18 mouse cellular contexts compared by ENCODE assay signal in genomic region chr8:127089021-127089420, GRCm38 (mm10). TPM values are rescaled to one million over a fixed set of nuclear protein-coding genes. Genes with fewer than 3 reads are reported as not detected.
DNase-seq lines count a peak whose midpoint lies in the region; ATAC-seq and TF ChIP-seq lines count a peak whose summit lies in the region.
"Had no signal": no experiment of that assay in that cellular context is flagged by ENCODE, and none has a peak within 500 bp of the region (broad histone marks: within the 10 kb centered on the region; RNA-seq: fewer than 3 reads in every experiment).

No protein-coding gene starts in this region.

- DNase-seq in embryonic facial prominence, embryonic 10.5 days (ENCODE audit: low spot score): no peak
- no peak for DNase-seq in kidney, postnatal 25 days
- DNase-seq in embryonic facial prominence, embryonic 14.5 days (ENCODE audit: low spot score): no peak
- peak; percentile 34 for DNase-seq in heart, postnatal 0 days (ENCODE audit: low spot score)
- no peak for DNase-seq in cerebellum, postnatal 4 days (ENCODE audit: low spot score in 2 of 2)
- DNase-seq in forebrain, embryonic 14.5 days (ENCODE audit: low spot score): no peak
- DNase-seq: cerebellum, adult 9-11 months; lung, postnatal 36 days; right cerebral cortex, postnatal 25 days; thymus, postnatal 14 days had no signal

- WGBS in embryonic facial prominence, embryonic 13.5 days: 44% methylated on average over 8 of the region's 8 CpGs
- WGBS in embryonic facial prominence, embryonic 10.5 days: 62% methylated on average over 8 of the region's 8 CpGs
- WGBS in kidney, embryonic 15.5 days: 20% methylated on average over 8 of the region's 8 CpGs
- 40% methylated on average over 8 of the region's 8 CpGs for WGBS in embryonic facial prominence, embryonic 14.5 days
- WGBS in heart, postnatal 0 days: 37% methylated on average over 8 of the region's 8 CpGs
- 63% methylated on average over 8 of the region's 8 CpGs for WGBS in forebrain, embryonic 14.5 days

- H3K27ac ChIP-seq in embryonic facial prominence, embryonic 13.5 days: 0 out of 2 replicates have a peak overlapping the region, but pooled peaks have one; percentile 14
- no peak overlapping the region for H3K27ac ChIP-seq in embryonic facial prominence, embryonic 10.5 days (replicated peaks)
- 0 out of 2 replicates have a peak overlapping the region, but pooled peaks have one; percentile 13 for H3K27ac ChIP-seq in kidney, embryonic 15.5 days
- 0 out of 2 replicates have a peak overlapping the region, but pooled peaks have one; percentile 2 for H3K27ac ChIP-seq in embryonic facial prominence, embryonic 14.5 days (replicated peaks; ENCODE audit: low read depth, low read length)
- H3K27ac ChIP-seq in heart, postnatal 0 days (ENCODE audit: low read depth): no peak overlapping the region
- no peak overlapping the region for H3K27ac ChIP-seq in forebrain, embryonic 14.5 days (ENCODE audit: low read depth, low read length)
- H3K27ac ChIP-seq: forebrain, embryonic 15.5 days; neural tube, embryonic 12.5 days had no signal

- TF ChIP-seq EP300 in heart, postnatal 0 days (IDR thresholded peaks at IDR 0.05; ENCODE audit: low read depth): no peak

- no peaks in the 10 kb centered on the region for H3K9me3 ChIP-seq in embryonic facial prominence, embryonic 13.5 days
- H3K9me3 ChIP-seq in embryonic facial prominence, embryonic 10.5 days: no peaks in the 10 kb centered on the region
- no peaks in the 10 kb centered on the region for H3K9me3 ChIP-seq in kidney, embryonic 15.5 days (replicated peaks)
- H3K9me3 ChIP-seq in embryonic facial prominence, embryonic 14.5 days (ENCODE audit: control insufficient read depth, low read length): no peaks in the 10 kb centered on the region
- no peaks in the 10 kb centered on the region for H3K9me3 ChIP-seq in heart, postnatal 0 days (replicated peaks; ENCODE audit: control insufficient read depth, low read length)
- no peaks in the 10 kb centered on the region for H3K9me3 ChIP-seq in forebrain, embryonic 14.5 days (replicated peaks; ENCODE audit: control insufficient read depth, low read length)
- H3K9me3 ChIP-seq: forebrain, embryonic 15.5 days; neural tube, embryonic 12.5 days had no signal

- no peaks in the 10 kb centered on the region for H3K36me3 ChIP-seq in embryonic facial prominence, embryonic 13.5 days
- H3K36me3 ChIP-seq in embryonic facial prominence, embryonic 10.5 days (replicated peaks): peaks cover 7% of the 10 kb centered on the region
- no peaks in the 10 kb centered on the region for H3K36me3 ChIP-seq in kidney, embryonic 15.5 days
- H3K36me3 ChIP-seq in embryonic facial prominence, embryonic 14.5 days (ENCODE audit: control insufficient read depth, insufficient read depth, low read length): no peaks in the 10 kb centered on the region
- H3K36me3 ChIP-seq in heart, postnatal 0 days (replicated peaks; ENCODE audit: control insufficient read depth, insufficient read depth, low read length): no peaks in the 10 kb centered on the region
- no peaks in the 10 kb centered on the region for H3K36me3 ChIP-seq in forebrain, embryonic 14.5 days (ENCODE audit: control insufficient read depth, insufficient read depth, low read length)
- H3K36me3 ChIP-seq: forebrain, embryonic 15.5 days; G1E; neural tube, embryonic 12.5 days had no signal

- no peaks in the 10 kb centered on the region for H3K27me3 ChIP-seq in embryonic facial prominence, embryonic 13.5 days
- H3K27me3 ChIP-seq in embryonic facial prominence, embryonic 10.5 days (replicated peaks; ENCODE audit: low read depth, poor library complexity, severe bottlenecking): no peaks in the 10 kb centered on the region
- no peaks in the 10 kb centered on the region for H3K27me3 ChIP-seq in kidney, embryonic 15.5 days
- H3K27me3 ChIP-seq in embryonic facial prominence, embryonic 14.5 days (replicated peaks; ENCODE audit: control insufficient read depth, insufficient read depth, low read length): no peaks in the 10 kb centered on the region
- H3K27me3 ChIP-seq in heart, postnatal 0 days (ENCODE audit: control insufficient read depth, insufficient read depth, low read length): no peaks in the 10 kb centered on the region
- no peaks in the 10 kb centered on the region for H3K27me3 ChIP-seq in forebrain, embryonic 14.5 days (replicated peaks; ENCODE audit: control insufficient read depth, insufficient read depth, low read length)
- H3K27me3 ChIP-seq: forebrain, embryonic 15.5 days; neural tube, embryonic 12.5 days had no signal

- no peak overlapping the region for H3K4me2 ChIP-seq in embryonic facial prominence, embryonic 13.5 days
- no peak overlapping the region for H3K4me2 ChIP-seq in kidney, embryonic 15.5 days
- H3K4me2 ChIP-seq in embryonic facial prominence, embryonic 14.5 days (ENCODE audit: low read depth, low read length): no peak overlapping the region
- no peak overlapping the region for H3K4me2 ChIP-seq in heart, postnatal 0 days (ENCODE audit: low read depth, low read length)
- H3K4me2 ChIP-seq in forebrain, embryonic 14.5 days (ENCODE audit: low read length): no peak overlapping the region
- H3K4me2 ChIP-seq: forebrain, embryonic 15.5 days had no signal

- H3K4me1 ChIP-seq in embryonic facial prominence, embryonic 13.5 days: peaks cover 82% of the 10 kb centered on the region
- H3K4me1 ChIP-seq in embryonic facial prominence, embryonic 10.5 days: peaks cover 68% of the 10 kb centered on the region
- peaks cover 52% of the 10 kb centered on the region for H3K4me1 ChIP-seq in kidney, embryonic 15.5 days
- H3K4me1 ChIP-seq in embryonic facial prominence, embryonic 14.5 days (ENCODE audit: control insufficient read depth, insufficient read depth, low read length): peaks cover 51% of the 10 kb centered on the region
- peaks cover 27% of the 10 kb centered on the region for H3K4me1 ChIP-seq in heart, postnatal 0 days (ENCODE audit: control insufficient read depth, insufficient read depth)
- peaks cover 15% of the 10 kb centered on the region for H3K4me1 ChIP-seq in forebrain, embryonic 14.5 days (ENCODE audit: control insufficient read depth, insufficient read depth, low read length)

- no peak for TF ChIP-seq CTCF in heart, postnatal 0 days (IDR thresholded peaks at IDR 0.05; ENCODE audit: low read depth)

- no peak for ATAC-seq in embryonic facial prominence, embryonic 13.5 days (ENCODE audit: insufficient number of reproducible peaks, insufficient read depth, low FRiP score, low TSS enrichment, low read depth)
- ATAC-seq in kidney, embryonic 15.5 days (replicated peaks; ENCODE audit: low FRiP score): no peak
- no peak for ATAC-seq in embryonic facial prominence, embryonic 14.5 days (ENCODE audit: low read depth)
- ATAC-seq in heart, postnatal 0 days (ENCODE audit: insufficient read depth, low read depth): no peak
- no peak for ATAC-seq in forebrain, embryonic 14.5 days
- ATAC-seq: CD4-positive, CD25-positive, alpha-beta regulatory T cell, adult 4 months; forebrain, embryonic 15.5 days; intestine, embryonic 16.5 days had no signal

- H3K9ac ChIP-seq in embryonic facial prominence, embryonic 13.5 days: no peak overlapping the region
- H3K9ac ChIP-seq in kidney, embryonic 15.5 days: no peak overlapping the region
- no peak overlapping the region for H3K9ac ChIP-seq in embryonic facial prominence, embryonic 14.5 days (ENCODE audit: low read depth, low read length)
- H3K9ac ChIP-seq in heart, postnatal 0 days (replicated peaks; ENCODE audit: low read depth, low read length): no peak overlapping the region
- no peak overlapping the region for H3K9ac ChIP-seq in forebrain, embryonic 14.5 days (ENCODE audit: low read length)
- H3K9ac ChIP-seq: forebrain, embryonic 15.5 days; neural tube, embryonic 12.5 days had no signal

- no peak overlapping the region for H3K4me3 ChIP-seq in embryonic facial prominence, embryonic 13.5 days
- H3K4me3 ChIP-seq in embryonic facial prominence, embryonic 10.5 days: no peak overlapping the region
- no peak overlapping the region for H3K4me3 ChIP-seq in kidney, embryonic 15.5 days (replicated peaks)
- H3K4me3 ChIP-seq in embryonic facial prominence, embryonic 14.5 days (ENCODE audit: low read depth, low read length): no peak overlapping the region
- no peak overlapping the region for H3K4me3 ChIP-seq in heart, postnatal 0 days (ENCODE audit: low read depth, low read length)
- no peak overlapping the region for H3K4me3 ChIP-seq in forebrain, embryonic 14.5 days (ENCODE audit: low read depth, low read length)
- H3K4me3 ChIP-seq: forebrain, embryonic 15.5 days; neural tube, embryonic 12.5 days had no signal

RNA-seq across cellular contexts. Expression of gene Pard3, which starts 25.3 kb away (rescaled TPM):
- 35.6 and 36.4 TPM in 2 replicates for polyA plus RNA-seq in embryonic facial prominence, embryonic 13.5 days (2015; fragmentation: Nextera tagmentation; extraction: Ambion mirVana)
- 30.8 and 33.4 TPM in 2 replicates for polyA plus RNA-seq in embryonic facial prominence, embryonic 10.5 days (2016; fragmentation: Nextera tagmentation; extraction: Ambion mirVana)
- 27.0 and 27.5 TPM in 2 replicates for polyA plus RNA-seq in kidney, embryonic 15.5 days (2015; fragmentation: Nextera tagmentation; extraction: Ambion mirVana)
- 35.4 and 38.7 TPM in 2 replicates for polyA plus RNA-seq in embryonic facial prominence, embryonic 14.5 days (2014; fragmentation: Nextera tagmentation; extraction: Ambion mirVana)
- 13.8 and 30.6 TPM in 2 replicates for total RNA-seq in heart, postnatal 0 days (2014; rRNA removed; ENCODE audit: low replicate concordance)
- 8.2 and 9.2 TPM in 2 replicates for polyA plus RNA-seq in heart, postnatal 0 days (2015; fragmentation: Nextera tagmentation; extraction: Ambion mirVana)
- polyA plus RNA-seq in forebrain, embryonic 14.5 days (2014; fragmentation: Nextera tagmentation; extraction: Ambion mirVana): 15.5 and 16.5 TPM in 2 replicates
- total RNA-seq: granulocyte monocyte progenitor cell, adult 5-6 weeks had no signal
- polyA plus RNA-seq: G1E had no signal

Comparison
In these comparisons a context has a peak if more than half of its experiments do, and no peak if none do; other contexts are left out.
1. H3K27ac ChIP-seq: peak in embryonic facial prominence, embryonic 13.5 days (single experiment), kidney, embryonic 15.5 days (single experiment) and embryonic facial prominence, embryonic 14.5 days (single experiment); none in embryonic facial prominence, embryonic 10.5 days (single experiment), heart, postnatal 0 days (single experiment) and forebrain, embryonic 14.5 days (single experiment).